Mouse (Mus musculus) kidney, postnatal 0 days (tissue): ENCODE measurements around the gene Lpp. TPM values are rescaled to one million over a fixed set of nuclear protein-coding genes. Genes with fewer than 3 reads are reported as not detected.

Experiments used
- ATAC-seq: fragments of 200-750 bp; cut with Nextera tagmentation; replicated peaks from 2 replicates; pipeline ENCODE4 v1.8.0; 2017; ENCODE audit warnings: low read depth, moderate number of reproducible peaks, moderate TSS enrichment, moderate library complexity; ENCODE audit not compliant: low FRiP score
- DNase-seq: peaks from one replicate; pipeline ENCODE4 v3.0.0-alpha.2; 2016; ENCODE audit warnings: low spot score
- H3K27ac ChIP-seq: fragments of 300-500 bp; sonication (generic); 2 replicates; pipeline ENCODE4 v1.5.1; 2014; ENCODE audit warnings: mild to moderate bottlenecking
- H3K27me3 ChIP-seq: fragments of 300-500 bp; sonication (generic); 2 replicates; pipeline ENCODE4 v1.6.1; 2014; ENCODE audit warnings: low read length, mixed read lengths; ENCODE audit not compliant: insufficient read depth
- H3K36me3 ChIP-seq: fragments of 300-500 bp; sonication (generic); 2 replicates; pipeline ENCODE4 v1.6.1; 2014; ENCODE audit warnings: low read length, mixed read lengths; ENCODE audit not compliant: insufficient read depth
- H3K4me1 ChIP-seq: fragments of 300-500 bp; sonication (generic); replicated peaks from 2 replicates; pipeline ENCODE4 v1.6.1; 2014; ENCODE audit warnings: antibody characterized with exemption, low read length, mixed read lengths; ENCODE audit not compliant: insufficient read depth
- H3K4me2 ChIP-seq: fragments of 300-500 bp; sonication (generic); 2 replicates; pipeline ENCODE4 v1.6.1; 2014; ENCODE audit warnings: mild to moderate bottlenecking, low read length, moderate library complexity, mixed read lengths
- H3K4me3 ChIP-seq: fragments of 300-500 bp; sonication (generic); replicated peaks from 2 replicates; pipeline ENCODE4 v1.5.1; 2014; ENCODE audit warnings: low read depth, low read length
- H3K9ac ChIP-seq: fragments of 300-500 bp; sonication (generic); 2 replicates; pipeline ENCODE4 v1.6.1; 2014; ENCODE audit warnings: low read depth, low read length
- H3K9me3 ChIP-seq: fragments of 300-500 bp; sonication (generic); replicated peaks from 2 replicates; pipeline ENCODE4 v1.6.1; 2016; ENCODE audit warnings: low read length, inconsistent platforms, mixed read lengths
- CTCF ChIP-seq: IDR thresholded peaks from 2 replicates; pipeline ENCODE4 v1.5.1; 2016; ENCODE audit warnings: antibody characterized with exemption, low read depth, mild to moderate bottlenecking, moderate library complexity
- WGBS: fragments of 180-500 bp; shearing (Covaris S2); extraction: QIAGEN DNeasy Blood & Tissue Kit; methylation state at CpG from one replicate; pipeline ENCODE4 v1.1.7; 2014; 5-methylcytosine and 5-hydroxymethylcytosine counted together
- polyA plus RNA-seq: library from polyadenylated mRNA; unstranded; fragments of >200 nt; fragmentation: Nextera tagmentation; extraction: Ambion mirVana; gene quantifications from 2 replicates; pipeline ENCODE4 v1.2.1, GENCODE M21; 2015

The Lpp gene
- polyA plus RNA-seq, 1 experiment from 2014 or later = 32.9 TPM

DNA sequence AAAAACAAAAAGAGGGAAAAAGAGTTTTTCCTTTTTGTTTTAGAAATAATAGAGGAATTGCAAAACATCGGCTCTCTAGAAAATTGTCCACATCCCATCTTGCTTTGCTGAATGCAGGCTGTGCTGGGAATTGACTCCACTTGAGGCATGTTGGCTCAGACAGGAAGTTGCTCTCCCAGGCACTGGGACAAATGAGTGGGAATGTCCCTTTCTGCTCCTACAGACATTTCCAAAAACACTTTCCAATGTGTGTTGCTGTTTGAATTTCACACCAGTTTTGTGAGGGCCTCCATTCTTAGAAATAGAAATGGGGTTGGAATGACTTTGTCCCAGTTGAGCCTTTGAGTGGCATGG, 116.5 kb downstream of the Lpp start:
- no peaks in the 10 kb centered on the region for H3K36me3 ChIP-seq
- H3K4me3 ChIP-seq = no peak overlapping the region
- ATAC-seq = no peak
- H3K4me1 ChIP-seq = peaks cover 9% of the 10 kb centered on the region
- no peak overlapping the region for H3K4me2 ChIP-seq
- H3K27ac ChIP-seq = no peak overlapping the region
- no peaks in the 10 kb centered on the region for H3K9me3 ChIP-seq
- DNase-seq = no peak
- TF ChIP-seq CTCF = no peak
- H3K27me3 ChIP-seq = no peaks in the 10 kb centered on the region
- H3K9ac ChIP-seq = no peak overlapping the region
- 57% methylated on average over 1 of the region's 1 CpGs for WGBS

- no peak overlapping the region for H3K27ac ChIP-seq
- H3K4me3 ChIP-seq = no peak overlapping the region
- no peaks in the 10 kb centered on the region for H3K9me3 ChIP-seq
- WGBS = 94% methylated on average over 4 of the region's 4 CpGs
- DNase-seq = no peak
- no peaks in the 10 kb centered on the region for H3K36me3 ChIP-seq
- no peaks in the 10 kb centered on the region for H3K27me3 ChIP-seq
- no peak for ATAC-seq
- H3K4me1 ChIP-seq = no peaks in the 10 kb centered on the region
- TF ChIP-seq CTCF = no peak
- no peak overlapping the region for H3K9ac ChIP-seq
- no peak overlapping the region for H3K4me2 ChIP-seq
Observed at GRCm38 (mm10) chr16:24513228-24513627, 119.9 kb downstream of the Lpp start.

DNA sequence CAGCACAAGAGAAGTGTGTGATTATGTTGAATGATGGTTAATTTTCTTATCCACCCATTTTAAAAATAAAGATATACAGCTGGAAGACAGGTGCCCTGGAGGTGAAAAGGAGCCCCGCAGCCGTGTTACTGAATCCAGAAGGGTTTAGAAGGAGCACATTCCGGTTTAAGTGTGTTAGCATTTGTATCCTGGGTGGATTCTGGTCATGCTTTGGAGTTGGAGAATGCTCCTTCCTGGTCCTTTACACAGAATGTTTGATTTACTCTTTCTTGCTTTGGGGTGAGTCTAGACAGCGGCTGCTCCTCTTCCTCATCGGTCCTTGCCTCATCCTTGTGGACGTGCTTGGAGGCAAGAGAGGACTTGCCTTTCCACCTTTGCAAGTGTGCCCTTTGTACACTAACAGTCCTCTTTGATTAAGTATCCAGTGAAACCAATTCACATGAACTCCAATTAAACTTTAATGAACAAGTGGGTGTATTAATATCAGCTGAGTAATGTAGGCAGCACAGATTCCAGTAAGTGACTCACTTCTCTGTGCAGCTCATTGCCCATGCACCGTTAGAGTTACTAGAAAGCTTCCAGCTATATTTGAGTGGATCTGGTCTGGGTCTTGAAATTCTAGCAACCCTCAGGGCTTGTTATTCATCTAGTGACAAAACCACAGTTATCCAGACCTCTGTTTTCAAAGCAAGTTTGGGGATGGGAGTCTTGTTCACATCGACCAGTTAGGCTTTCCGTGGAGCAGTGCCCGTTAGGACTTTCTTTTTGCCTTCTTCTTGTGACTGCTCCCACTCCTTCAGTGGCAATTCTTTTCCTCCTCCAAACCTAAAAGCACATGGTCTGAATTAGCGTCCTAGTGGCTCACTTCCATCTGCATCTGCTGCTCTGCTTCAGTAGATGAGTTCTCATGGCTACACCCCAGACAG, 121.8 kb downstream of the Lpp start:
- no peak overlapping the region for H3K9ac ChIP-seq
- H3K27me3 ChIP-seq = no peaks in the 10 kb centered on the region
- TF ChIP-seq CTCF = no peak
- ATAC-seq (no peak), DNase-seq (no peak)
- no peak overlapping the region for H3K27ac ChIP-seq
- no peak overlapping the region for H3K4me2 ChIP-seq
- WGBS = 82% methylated on average over 11 of the region's 11 CpGs
- H3K36me3 ChIP-seq = no peaks in the 10 kb centered on the region
- no peak overlapping the region for H3K4me3 ChIP-seq
- no peaks in the 10 kb centered on the region for H3K4me1 ChIP-seq
- H3K9me3 ChIP-seq = no peaks in the 10 kb centered on the region

DNA sequence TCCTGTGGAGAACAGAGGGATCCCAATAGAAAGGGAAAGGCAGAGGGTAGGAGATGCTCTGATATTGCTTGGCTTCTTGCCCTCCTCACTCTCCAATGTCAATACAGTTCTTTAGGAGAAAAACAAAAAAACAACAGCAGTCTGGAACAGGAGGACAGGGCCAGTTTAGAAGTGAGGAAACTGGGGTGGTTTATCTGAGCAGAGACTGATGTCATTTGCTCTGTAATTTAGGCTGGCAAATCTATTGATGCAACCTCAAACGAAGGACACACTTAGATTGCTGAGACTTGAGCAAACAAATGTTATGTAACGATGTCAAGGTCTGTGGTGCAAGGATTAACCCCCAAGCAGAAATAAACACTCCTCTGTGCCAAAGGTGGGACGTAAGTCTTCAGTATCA, 123.7 kb downstream of the Lpp start:
- Histone ChIP-seq H3K27ac (no peak overlapping the region), H3K9ac (no peak overlapping the region), H3K9me3 (no peaks in the 10 kb centered on the region), H3K4me2 (no peak overlapping the region), H3K4me3 (no peak overlapping the region), H3K36me3 (no peaks in the 10 kb centered on the region), H3K4me1 (no peaks in the 10 kb centered on the region), H3K27me3 (no peaks in the 10 kb centered on the region)
- TF ChIP-seq CTCF = no peak
- DNase-seq (no peak), ATAC-seq (no peak)
- WGBS = 75% methylated on average over 3 of the region's 3 CpGs

DNA sequence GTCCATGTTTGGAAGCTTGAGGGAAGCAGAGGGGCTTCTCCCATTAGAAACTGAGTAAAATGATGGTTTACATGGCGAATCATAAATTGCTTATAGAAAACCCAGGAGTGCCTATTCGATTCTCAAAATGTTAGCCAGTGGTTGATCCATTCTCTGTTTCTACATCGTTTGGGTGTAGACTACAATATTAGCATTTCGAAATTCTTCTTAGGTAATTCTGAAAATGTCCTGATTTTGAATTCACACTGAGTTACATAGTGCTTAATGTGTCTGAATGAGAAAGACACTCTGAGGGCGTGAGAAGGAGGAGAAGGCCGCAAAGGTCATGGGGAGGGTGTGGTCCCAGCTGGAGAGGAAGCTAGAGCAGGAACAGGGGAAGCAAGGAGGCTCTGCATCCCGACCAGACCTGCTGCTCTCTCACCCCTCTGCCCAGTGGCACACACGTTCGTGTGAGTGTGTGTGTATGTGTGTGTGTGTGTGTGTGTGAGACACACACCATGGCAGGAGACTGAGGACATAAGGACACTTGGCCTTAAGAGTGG, 124.3 kb downstream of the Lpp start:
- no peak for ATAC-seq
- Histone ChIP-seq H3K4me2 (no peak overlapping the region), H3K4me1 (no peaks in the 10 kb centered on the region), H3K27me3 (no peaks in the 10 kb centered on the region), H3K4me3 (no peak overlapping the region), H3K27ac (no peak overlapping the region), H3K36me3 (no peaks in the 10 kb centered on the region), H3K9ac (no peak overlapping the region), H3K9me3 (no peaks in the 10 kb centered on the region)
- 62% methylated on average over 9 of the region's 9 CpGs for WGBS
- no peak for TF ChIP-seq CTCF
- DNase-seq = no peak

DNA sequence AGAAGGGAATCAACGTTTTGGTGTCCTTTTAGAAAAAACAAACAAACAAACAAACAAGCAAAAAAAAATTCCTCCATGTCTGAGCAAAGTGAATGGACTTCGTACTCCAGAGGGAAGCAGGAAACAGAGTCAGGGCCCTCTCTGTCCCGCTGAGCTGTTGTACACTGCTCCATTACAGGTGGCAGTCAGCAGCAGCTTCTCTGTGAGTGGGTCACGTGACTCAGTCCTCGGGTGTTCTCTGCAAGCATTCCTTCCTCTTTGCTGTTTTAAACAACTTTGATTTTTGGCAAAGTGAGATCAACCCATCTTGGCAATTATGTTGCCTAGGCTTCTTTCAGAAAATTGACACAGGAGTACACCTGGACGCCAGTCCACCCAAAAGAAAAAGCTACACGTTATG, 125.5 kb downstream of the Lpp start:
- Histone ChIP-seq H3K4me3 (no peak overlapping the region), H3K9me3 (no peaks in the 10 kb centered on the region), H3K27ac (no peak overlapping the region), H3K4me1 (no peaks in the 10 kb centered on the region), H3K4me2 (no peak overlapping the region), H3K27me3 (no peaks in the 10 kb centered on the region), H3K36me3 (no peaks in the 10 kb centered on the region), H3K9ac (no peak overlapping the region)
- no peak for ATAC-seq
- no peak for TF ChIP-seq CTCF
- 79% methylated on average over 7 of the region's 7 CpGs for WGBS
- DNase-seq = no peak
